Mouse (Mus musculus) gastrocnemius, adult 2 months (tissue): ENCODE measurements at regions not wholly inside any gene's neighbourhood (a gene's known extent, or its start where the extent isn't known, plus 50 kb on each side); places are given as distances from the start of the nearest gene placed in this dataset.

Experiments
- DNase-seq: peaks from one replicate; pipeline ENCODE4 v3.0.0; 2022
- H3K27ac ChIP-seq: fragments of 200-600 bp; 2 replicates; pipeline ENCODE4 v1.8.1; 2022; ENCODE audit warnings: mild to moderate bottlenecking
- H3K4me3 ChIP-seq: fragments of 200-600 bp; 2 replicates; pipeline ENCODE4 v1.8.1; 2022; ENCODE audit warnings: mild to moderate bottlenecking, moderate library complexity
- CTCF ChIP-seq: fragments of 200-600 bp; IDR thresholded peaks from 2 replicates; pipeline ENCODE4 v1.8.1; 2022; ENCODE audit warnings: antibody characterized with exemption, mild to moderate bottlenecking, moderate library complexity
- intact Hi-C: fragments of 180-260 bp; cut with DNase I; formaldehyde crosslinking; loops from one replicate; pipeline ENCODE4 v1.15.1; 2025

GRCm38 (mm10) chr15:27321915-27322665 is 144.4 kb upstream of the Ank start:
- no peak for DNase-seq
- TF ChIP-seq CTCF, result no peak
- no peak overlapping the region for H3K27ac ChIP-seq

DNA sequence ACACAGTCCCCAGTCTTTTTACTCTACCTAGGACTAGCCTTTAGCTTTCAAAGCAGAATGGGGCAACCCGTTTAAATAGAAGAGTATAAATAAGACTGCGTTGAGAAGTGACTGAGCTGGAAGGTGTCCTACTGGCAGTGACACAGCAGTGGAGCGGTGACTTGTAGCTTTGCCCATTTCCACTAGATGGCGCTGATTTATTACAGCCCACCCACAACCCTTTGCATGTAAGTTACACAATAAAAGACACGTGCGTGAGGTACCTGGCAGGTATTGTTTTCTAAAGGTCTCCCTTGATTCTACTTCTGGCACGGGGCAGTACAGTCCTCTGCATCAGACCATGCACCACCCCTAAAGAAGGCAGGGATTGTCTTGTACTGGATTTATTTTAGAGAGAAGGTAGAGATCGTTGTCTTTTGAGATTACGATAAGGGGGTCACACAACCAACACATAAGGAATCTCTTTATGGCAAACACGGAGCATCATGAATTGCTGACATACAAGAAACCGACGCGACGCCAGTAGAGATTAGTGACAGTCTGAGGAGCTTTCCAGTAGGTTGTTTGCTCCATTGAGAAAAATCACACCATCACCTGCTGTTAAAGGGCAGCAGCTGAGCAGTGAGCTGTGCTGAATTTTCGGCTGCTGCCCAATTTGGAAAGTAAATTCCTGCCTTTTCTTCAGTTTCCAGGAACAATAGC is 140.5 kb upstream of the Ank start:
- intact Hi-C loops, result loop anchor here (1.0 to 2.0 kb wide), 3 partner anchors 141 to 287 kb away; partner anchors contain the start of gene Ank
- Histone ChIP-seq H3K4me3 (no peak overlapping the region), H3K27ac (peak overlapping the region; percentile 50; the same call in 1 of the 2 replicates)
- peak; percentile 70 for DNase-seq
- peak; percentile 93 for TF ChIP-seq CTCF

More at GRCm38 (mm10) chr15:27321915-27322665, 144.4 kb upstream of the Ank start:
- intact Hi-C loops, result no loop called here
- no peak overlapping the region for H3K4me3 ChIP-seq

DNA sequence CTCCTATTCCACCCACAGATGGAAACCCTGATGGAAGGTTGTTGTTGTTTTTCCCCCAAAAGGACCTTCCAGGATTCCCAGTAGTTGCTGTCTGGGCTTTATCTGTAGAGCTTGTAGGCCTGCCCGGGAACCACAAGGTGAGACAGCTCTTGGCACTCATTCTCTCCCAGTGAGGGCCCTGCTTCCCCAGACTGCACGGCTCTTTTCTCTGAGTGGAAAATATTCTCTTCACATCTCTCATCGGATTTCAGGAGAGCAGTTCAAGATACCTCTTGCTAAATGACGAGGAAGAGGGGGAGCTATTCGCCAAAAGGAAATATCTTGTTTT is 140.0 kb upstream of the Ank start:
- no peak for DNase-seq
- intact Hi-C loops, result loop anchor here (1.0 to 2.0 kb wide), 2 partner anchors 140 to 257 kb away; partner anchors contain the start of gene Ank
- TF ChIP-seq CTCF, result 0 out of 2 replicates have a peak, but pooled peaks have one; percentile 7
- no peak overlapping the region for H3K27ac ChIP-seq
- no peak overlapping the region for H3K4me3 ChIP-seq

DNA sequence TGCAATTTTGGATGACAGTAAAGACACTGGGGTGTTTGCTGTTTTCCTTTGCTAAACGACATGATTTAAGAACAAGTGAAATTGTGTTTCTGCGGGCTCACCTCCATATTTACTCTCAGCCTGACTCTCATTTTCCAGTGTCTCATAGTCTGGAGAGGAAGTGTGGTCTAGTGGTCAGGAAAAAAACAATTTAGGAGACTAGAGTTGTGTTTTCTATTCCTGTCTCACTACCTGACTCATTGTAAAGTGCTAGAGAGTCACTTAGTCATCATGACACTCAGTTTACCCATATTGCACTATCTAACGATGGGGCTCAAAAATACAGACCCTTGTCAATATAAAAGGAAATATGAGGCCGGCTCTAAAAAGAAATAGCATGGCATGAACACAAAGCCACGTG is 138.7 kb upstream of the Ank start:
- intact Hi-C loops, result loop anchor here (2.0 kb wide), 1 partner anchor 139 kb away; the partner anchor contains the start of gene Ank
- no peak overlapping the region for H3K27ac ChIP-seq
- TF ChIP-seq CTCF, result no peak
- no peak overlapping the region for H3K4me3 ChIP-seq
- DNase-seq, result no peak

DNA sequence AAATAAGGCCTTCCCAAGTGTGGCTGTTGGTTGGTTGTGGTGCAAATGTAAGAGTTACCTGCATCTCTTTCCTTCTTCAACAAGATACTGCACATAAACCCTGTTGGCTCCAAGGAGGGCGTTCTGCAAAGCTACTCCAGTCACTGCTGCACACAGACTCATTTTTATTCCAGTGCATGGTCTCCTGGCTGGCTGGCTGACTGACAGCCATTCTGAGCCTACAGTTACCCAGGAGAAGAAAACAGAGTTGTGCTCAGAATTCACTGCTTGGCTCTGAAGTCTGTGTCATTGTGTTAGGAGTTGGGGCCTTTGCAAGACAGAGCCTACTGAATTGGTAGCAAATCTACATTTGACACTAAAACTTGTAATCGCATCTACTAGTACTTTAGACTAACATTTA is 138.0 kb upstream of the Ank start:
- no peak for DNase-seq
- intact Hi-C loops, result no loop called here

DNA sequence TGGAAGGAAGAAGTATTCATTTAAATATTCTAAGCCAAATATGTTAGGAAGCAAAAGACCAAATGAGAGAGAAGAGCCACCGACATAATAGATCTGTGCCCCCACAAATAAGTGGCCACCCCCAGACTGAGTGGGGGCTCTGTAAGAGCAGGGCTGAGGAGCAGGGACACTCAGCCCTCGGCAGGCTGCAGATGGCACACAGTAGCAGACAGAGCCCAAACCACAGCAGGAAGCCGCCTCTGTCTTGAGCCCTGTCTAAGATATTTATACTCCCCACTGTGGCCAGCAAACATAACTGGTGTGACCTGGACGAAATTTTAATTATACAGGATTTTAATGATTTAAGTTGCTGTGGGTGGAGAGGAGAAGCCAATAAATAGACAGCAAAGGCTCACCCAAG is 126.4 kb upstream of the Ank start:
- DNase-seq, result no peak
- Histone ChIP-seq H3K27ac (no peak overlapping the region), H3K4me3 (no peak overlapping the region)
- TF ChIP-seq CTCF, result no peak
- intact Hi-C loops, result no loop called here

More for the DNA sequence above, 138.0 kb upstream of the Ank start:
- Histone ChIP-seq H3K27ac (no peak overlapping the region), H3K4me3 (no peak overlapping the region)
- TF ChIP-seq CTCF, result no peak

- no peak overlapping the region for H3K4me3 ChIP-seq
- intact Hi-C loops, result no loop called here
- TF ChIP-seq CTCF, result no peak
- no peak overlapping the region for H3K27ac ChIP-seq
- peak; percentile 70 for DNase-seq
Observed at GRCm38 (mm10) chr15:27341518-27341976, 124.9 kb upstream of the Ank start.

GRCm38 (mm10) chr15:27358441-27358840 is 108.0 kb upstream of the Ank start:
- H3K4me3 ChIP-seq, result no peak overlapping the region
- intact Hi-C loops, result no loop called here
- no peak for DNase-seq
- no peak overlapping the region for H3K27ac ChIP-seq
- TF ChIP-seq CTCF, result no peak

GRCm38 (mm10) chr15:27359271-27359670 is 107.2 kb upstream of the Ank start:
- intact Hi-C loops, result no loop called here
- Histone ChIP-seq H3K27ac (no peak overlapping the region), H3K4me3 (no peak overlapping the region)
- TF ChIP-seq CTCF, result no peak
- no peak for DNase-seq

DNA sequence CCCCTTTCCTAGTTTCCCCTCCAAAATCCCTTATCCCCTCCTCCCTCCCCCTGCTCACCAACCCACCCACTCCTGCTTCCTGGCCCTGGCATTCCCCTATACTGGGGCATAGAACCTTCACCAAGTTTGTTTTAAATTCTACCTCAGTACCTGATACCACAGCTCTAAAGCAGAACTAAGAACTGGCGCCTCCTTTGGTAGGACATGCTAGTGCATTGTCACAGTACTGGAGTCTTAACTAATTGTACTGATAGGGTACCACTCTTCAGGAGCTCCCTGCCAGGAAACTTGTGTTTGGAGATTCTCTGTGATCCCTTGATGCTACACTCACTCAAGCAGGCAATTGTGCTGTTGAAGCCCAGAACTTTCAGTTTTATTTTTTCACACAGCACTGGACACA is 92.0 kb upstream of the Ank start:
- intact Hi-C loops, result no loop called here
- no peak for DNase-seq
- TF ChIP-seq CTCF, result no peak

DNA sequence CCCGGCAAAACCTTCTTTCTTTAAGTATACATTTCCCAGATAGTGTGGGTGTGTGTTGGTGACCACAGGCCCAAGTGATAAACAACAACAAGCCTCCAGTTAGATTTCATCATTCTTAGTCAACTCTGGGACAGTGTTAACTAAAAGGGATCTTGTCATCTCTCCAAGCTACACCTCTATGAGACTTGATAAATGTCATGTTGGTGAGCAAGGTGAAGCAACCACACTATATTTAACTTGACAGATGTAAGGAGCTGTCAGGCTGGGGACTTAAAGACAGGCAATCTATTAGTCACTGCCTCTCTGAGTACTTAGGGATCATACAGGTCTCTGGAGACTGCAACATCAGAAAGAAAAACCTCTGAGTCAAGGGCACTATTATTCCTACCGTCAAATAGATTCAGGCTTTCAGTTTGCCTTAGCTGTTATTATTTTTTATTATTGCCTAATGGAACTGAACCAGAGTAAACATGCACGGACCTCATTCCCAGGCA is 87.8 kb upstream of the Ank start:
- DNase-seq, result no peak
- TF ChIP-seq CTCF, result no peak
- intact Hi-C loops, result no loop called here
- Histone ChIP-seq H3K27ac (peak overlapping the region; percentile 35; the same call in 1 of the 2 replicates), H3K4me3 (no peak overlapping the region)

More for the DNA sequence above, 92.0 kb upstream of the Ank start:
- H3K4me3 ChIP-seq, result no peak overlapping the region
- H3K27ac ChIP-seq, result no peak overlapping the region

DNA sequence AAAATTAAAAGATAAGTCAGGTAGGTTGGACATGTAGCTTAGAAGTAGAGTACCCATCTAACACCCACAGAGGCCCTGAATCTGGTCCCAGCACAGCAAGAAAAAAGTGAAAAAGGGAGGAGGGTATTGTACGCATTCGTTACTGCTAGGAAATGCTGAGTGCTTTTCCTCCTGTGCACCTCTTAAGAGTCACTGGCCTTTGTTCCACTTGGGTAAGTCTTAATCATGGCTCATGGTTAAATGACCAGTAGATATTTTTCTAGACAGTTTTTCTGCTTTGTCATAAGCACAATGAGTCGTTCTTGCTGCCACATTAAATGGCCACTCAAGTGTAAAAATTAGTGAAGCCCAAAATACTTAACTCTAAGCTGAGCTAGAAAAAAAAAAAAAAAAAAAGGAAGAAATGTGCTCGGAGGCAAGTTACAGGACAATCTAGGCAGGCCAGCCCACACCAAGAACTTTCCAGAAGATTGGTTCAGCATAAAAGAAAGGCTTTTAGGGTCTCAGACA is 86.0 kb upstream of the Ank start:
- DNase-seq, result no peak
- Histone ChIP-seq H3K27ac (no peak overlapping the region), H3K4me3 (no peak overlapping the region)
- intact Hi-C loops, result no loop called here
- no peak for TF ChIP-seq CTCF

DNA sequence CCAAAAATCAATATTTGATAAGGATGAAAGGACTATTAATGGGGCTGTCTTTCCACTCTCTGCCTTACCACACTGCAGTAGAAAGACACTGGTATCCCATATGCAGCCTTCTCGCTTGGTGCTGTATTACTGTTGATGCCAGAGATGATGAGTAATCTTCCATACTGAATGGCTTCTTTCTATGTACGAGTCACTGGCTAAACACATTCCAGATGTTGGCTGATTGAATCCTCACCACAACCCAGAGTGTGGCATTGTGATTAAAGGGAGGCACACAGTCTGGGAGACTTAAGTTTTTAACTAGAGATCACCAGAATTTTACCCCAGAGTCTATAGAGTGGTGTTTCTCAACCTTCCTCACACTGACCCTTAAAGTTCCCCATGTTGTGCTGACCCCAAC is 84.9 kb upstream of the Ank start:
- no peak for DNase-seq
- no peak overlapping the region for H3K4me3 ChIP-seq
- intact Hi-C loops, result no loop called here
- no peak overlapping the region for H3K27ac ChIP-seq
- no peak for TF ChIP-seq CTCF
